Comparison of ENCODE assay signal across 8 mouse cellular contexts in the genomic region with DNA sequence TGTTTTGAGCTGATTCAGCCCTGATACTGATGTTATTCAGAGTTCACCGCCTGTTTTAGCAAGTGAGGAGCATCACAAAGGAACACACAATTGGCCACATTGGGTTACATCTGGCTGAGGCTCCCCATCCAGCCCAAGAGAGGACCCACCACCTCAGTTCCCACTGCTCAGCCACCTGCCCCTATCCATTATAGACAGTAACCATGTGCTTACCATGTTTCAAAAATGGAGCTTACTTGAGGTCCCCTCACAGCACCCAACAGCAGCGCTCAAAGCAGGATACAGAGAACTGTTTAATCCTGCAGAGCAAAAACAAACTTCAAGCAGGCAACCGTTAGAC. TPM values are rescaled to one million over a fixed set of nuclear protein-coding genes. Genes with fewer than 3 reads are reported as not detected.
DNase-seq lines count a peak whose midpoint lies in the region; ATAC-seq and TF ChIP-seq lines count a peak whose summit lies in the region.
"Not testable (repeated sequence)": the region's sequence is repeated elsewhere in the genome, so short reads cannot be mapped to it uniquely, and the experiment has no call there.

No protein-coding gene starts in this region.

- H3K27me3 ChIP-seq in E14TG2a.4 (ENCODE audit: insufficient read depth, low read length); embryonic facial prominence, embryonic 13.5 days; hindbrain, embryonic 13.5 days; kidney, postnatal 0 days (ENCODE audit: insufficient read depth, low read length); liver, embryonic 14.5 days (ENCODE audit: control insufficient read depth, insufficient read depth, low read length); midbrain, embryonic 10.5 days (ENCODE audit: low read depth, poor library complexity, severe bottlenecking); neural tube, embryonic 15.5 days (replicated peaks): not testable (repeated sequence)

- peak overlapping the region; percentile 86 for H3K4me3 ChIP-seq in E14TG2a.4 (replicated peaks; ENCODE audit: low read length)
- H3K4me3 ChIP-seq in embryonic facial prominence, embryonic 13.5 days, result peak overlapping the region; percentile 53
- H3K4me3 ChIP-seq in gastrocnemius, adult 2 months, result peak overlapping the region; percentile 67
- H3K4me3 ChIP-seq in hindbrain, embryonic 13.5 days, result peak overlapping the region; percentile 51
- peak overlapping the region; percentile 37 for H3K4me3 ChIP-seq in kidney, postnatal 0 days (replicated peaks; ENCODE audit: low read depth, low read length)
- peak overlapping the region; percentile 52 to 72 for H3K4me3 ChIP-seq in liver, embryonic 14.5 days (ENCODE audit: insufficient read depth in 1 of 2, low read depth in 2 of 2, low read length in 2 of 2)
- H3K4me3 ChIP-seq in midbrain, embryonic 10.5 days, result peak overlapping the region; percentile 61
- H3K4me3 ChIP-seq in neural tube, embryonic 15.5 days (replicated peaks), result peak overlapping the region; percentile 48

- H3K9ac ChIP-seq in embryonic facial prominence, embryonic 13.5 days, result peak overlapping the region; percentile 79
- peak overlapping the region; percentile 71; the same call in 1 of the 2 replicates for H3K9ac ChIP-seq in hindbrain, embryonic 13.5 days
- H3K9ac ChIP-seq in kidney, postnatal 0 days (ENCODE audit: low read depth, low read length), result peak overlapping the region; percentile 46; the same call in 1 of the 2 replicates
- peak overlapping the region; percentile 48; the same call in 1 of the 2 replicates for H3K9ac ChIP-seq in liver, embryonic 14.5 days (replicated peaks)
- H3K9ac ChIP-seq in neural tube, embryonic 15.5 days (replicated peaks), result peak overlapping the region; percentile 53

- peak overlapping the region; percentile 93; the same call in 1 of the 2 replicates for H3K27ac ChIP-seq in embryonic facial prominence, embryonic 13.5 days
- H3K27ac ChIP-seq in gastrocnemius, adult 2 months, result peak overlapping the region; percentile 86
- not testable (repeated sequence) for H3K27ac ChIP-seq in hindbrain, embryonic 13.5 days; liver, embryonic 14.5 days
- H3K27ac ChIP-seq in kidney, postnatal 0 days, result peak overlapping the region; percentile 85; the same call in 1 of the 2 replicates
- H3K27ac ChIP-seq in midbrain, embryonic 10.5 days (replicated peaks), result peak overlapping the region; percentile 88
- peak overlapping the region; percentile 78 for H3K27ac ChIP-seq in neural tube, embryonic 15.5 days (replicated peaks)

- peak overlapping the region; percentile 73 for H3K4me2 ChIP-seq in embryonic facial prominence, embryonic 13.5 days
- peak overlapping the region; percentile 75 for H3K4me2 ChIP-seq in hindbrain, embryonic 13.5 days
- H3K4me2 ChIP-seq in kidney, postnatal 0 days (ENCODE audit: low read length), result peak overlapping the region; percentile 56
- peak overlapping the region; percentile 61 for H3K4me2 ChIP-seq in liver, embryonic 14.5 days (ENCODE audit: low read depth)
- peak overlapping the region; percentile 71 for H3K4me2 ChIP-seq in neural tube, embryonic 15.5 days

- not testable (repeated sequence) for H3K9me3 ChIP-seq in E14TG2a.4 (ENCODE audit: low read length); embryonic facial prominence, embryonic 13.5 days; hindbrain, embryonic 13.5 days; kidney, postnatal 0 days (replicated peaks; ENCODE audit: low read length); liver, embryonic 14.5 days (ENCODE audit: control insufficient read depth, low read length); midbrain, embryonic 10.5 days (replicated peaks); neural tube, embryonic 15.5 days (replicated peaks)

- H3K4me1 ChIP-seq in E14TG2a.4 (replicated peaks; ENCODE audit: low read depth, low read length), result peaks cover 21% of the 10 kb centered on the region
- not testable (repeated sequence) for H3K4me1 ChIP-seq in embryonic facial prominence, embryonic 13.5 days; hindbrain, embryonic 13.5 days (replicated peaks); kidney, postnatal 0 days (replicated peaks; ENCODE audit: insufficient read depth, low read length); liver, embryonic 14.5 days (replicated peaks; ENCODE audit: control insufficient read depth in 2 of 2, insufficient read depth in 2 of 2, low read length in 1 of 2); neural tube, embryonic 15.5 days
- H3K4me1 ChIP-seq in midbrain, embryonic 10.5 days, result peaks cover 14% of the 10 kb centered on the region

- not testable (repeated sequence) for DNase-seq in gastrocnemius, adult 2 months; kidney, postnatal 0 days (ENCODE audit: low spot score); liver, embryonic 14.5 days (ENCODE audit: low read depth in 3 of 3, low spot score in 3 of 3); midbrain, embryonic 10.5 days (ENCODE audit: low spot score)

- not testable (repeated sequence) for TF ChIP-seq EP300 in liver, embryonic 14.5 days (IDR thresholded peaks at IDR 0.05; ENCODE audit: low read depth)

- under 1% methylated on average over 3 of the region's 3 CpGs for WGBS in embryonic facial prominence, embryonic 13.5 days
- 3% methylated on average over 3 of the region's 3 CpGs for WGBS in hindbrain, embryonic 13.5 days
- WGBS in kidney, postnatal 0 days, result 0% methylated on average over 3 of the region's 3 CpGs
- WGBS in liver, embryonic 14.5 days (ENCODE audit: insufficient replicate concordance), result 2% methylated on average over 3 of the region's 3 CpGs
- 0% methylated on average over 3 of the region's 3 CpGs for WGBS in midbrain, embryonic 10.5 days
- WGBS in neural tube, embryonic 15.5 days, result 2% methylated on average over 3 of the region's 3 CpGs

- ATAC-seq in embryonic facial prominence, embryonic 13.5 days (ENCODE audit: insufficient number of reproducible peaks, insufficient read depth, low FRiP score, low TSS enrichment, low read depth); hindbrain, embryonic 13.5 days (ENCODE audit: low FRiP score); kidney, postnatal 0 days (replicated peaks; ENCODE audit: low FRiP score, low read depth); liver, embryonic 14.5 days (ENCODE audit: insufficient read depth); neural tube, embryonic 15.5 days (ENCODE audit: low FRiP score): not testable (repeated sequence)

- intact Hi-C loops in gastrocnemius, adult 2 months (cut with DNase I), result not testable (repeated sequence)

- not testable (repeated sequence) for TF ChIP-seq CTCF in E14TG2a.4 (conservative IDR thresholded peaks at IDR 0.05; ENCODE audit: low read length); gastrocnemius, adult 2 months (IDR thresholded peaks at IDR 0.05); kidney, postnatal 0 days (IDR thresholded peaks at IDR 0.05; ENCODE audit: low read depth); liver, embryonic 14.5 days (IDR thresholded peaks at IDR 0.05; ENCODE audit: low read depth)

- not testable (repeated sequence) for H3K36me3 ChIP-seq in E14TG2a.4 (ENCODE audit: insufficient read depth, low read length); embryonic facial prominence, embryonic 13.5 days; hindbrain, embryonic 13.5 days; kidney, postnatal 0 days (ENCODE audit: insufficient read depth, low read length); liver, embryonic 14.5 days (replicated peaks; ENCODE audit: control insufficient read depth, insufficient read depth, low read depth); midbrain, embryonic 10.5 days; neural tube, embryonic 15.5 days

RNA-seq across cellular contexts. Expression of a gene that starts 28.3 kb away (rescaled TPM):
- polyA plus RNA-seq in embryonic facial prominence, embryonic 13.5 days (2015; fragmentation: Nextera tagmentation; extraction: Ambion mirVana), result 24.6 and 27.1 TPM in 2 replicates
- 1 to 10 TPM; 6.7 to 7.5 TPM for total RNA-seq in gastrocnemius, adult 2 months (2021)
- polyA plus RNA-seq in hindbrain, embryonic 13.5 days (2015; fragmentation: Nextera tagmentation; extraction: Ambion mirVana), result 17.3 and 17.8 TPM in 2 replicates
- polyA plus RNA-seq in kidney, postnatal 0 days (2015; fragmentation: Nextera tagmentation; extraction: Ambion mirVana), result 18.7 and 21.6 TPM in 2 replicates
- polyA plus RNA-seq in liver, embryonic 14.5 days (2012; rRNA removed), result 1.7 and 3.5 TPM in 2 replicates
- 7.8 and 8.0 TPM in 2 replicates for polyA plus RNA-seq in liver, embryonic 14.5 days (2014; fragmentation: Nextera tagmentation; extraction: Ambion mirVana)
- 20.2 and 21.2 TPM in 2 replicates for polyA plus RNA-seq in midbrain, embryonic 10.5 days (2016; fragmentation: Nextera tagmentation; extraction: Ambion mirVana)
- polyA plus RNA-seq in neural tube, embryonic 15.5 days (2015; fragmentation: Nextera tagmentation; extraction: Ambion mirVana), result 15.1 and 17.3 TPM in 2 replicates
